Mouse (Mus musculus) cerebellum, adult 2 months (tissue): ENCODE results near the gene Ranbp17.

ENCODE experiments used
- CTCF ChIP-seq: fragments of 200-500 bp; IDR thresholded peaks from 2 replicates; pipeline ENCODE4 v1.5.1; 2011; ENCODE audit warnings: low read depth, mild to moderate bottlenecking, control low read depth, low read length, moderate library complexity, borderline replicate concordance; ENCODE audit not compliant: insufficient read depth
- POLR2A ChIP-seq: fragments of 200-500 bp; IDR thresholded peaks from 2 replicates; pipeline ENCODE4 v1.6.1; 2011; ENCODE audit warnings: low read length, control low read depth, borderline replicate concordance; ENCODE audit not compliant: insufficient read depth

GRCm38 (mm10) chr11:33537390-33538125, 24.0 kb upstream of the Ranbp17 start:
- TF ChIP-seq POLR2A: no peak
- no peak for TF ChIP-seq CTCF
